ENCODE assay signal across 9 mouse cellular contexts in the genomic region with DNA sequence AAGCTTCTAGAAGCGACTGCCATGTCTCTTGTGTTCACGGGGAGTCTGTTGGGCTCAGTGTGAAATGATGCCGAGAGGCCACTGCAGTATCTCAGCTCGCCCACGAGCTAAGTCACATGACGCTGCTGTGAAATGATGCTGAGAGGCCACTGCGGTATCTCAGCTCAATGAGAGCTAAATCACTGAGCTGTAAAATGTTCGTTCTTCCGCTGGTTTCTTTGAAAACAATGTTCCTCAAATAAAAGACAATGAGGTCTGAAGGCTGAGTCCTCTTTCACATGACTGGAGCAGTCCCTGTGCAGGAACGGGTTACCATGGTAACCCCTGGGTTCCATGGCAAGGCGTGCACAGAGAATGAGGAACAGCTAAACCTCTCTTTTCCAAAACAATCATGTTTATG. TPM values are rescaled to one million over a fixed set of nuclear protein-coding genes. Genes with fewer than 3 reads are reported as not detected.
DNase-seq lines count a peak whose midpoint lies in the region; TF ChIP-seq lines count a peak whose summit lies in the region.
"Had no signal": no experiment of that assay in that cellular context is flagged by ENCODE, and none has a peak within 500 bp of the region (broad histone marks: within the 10 kb centered on the region; RNA-seq: fewer than 3 reads in every experiment).

No protein-coding gene starts in this region.

- TF ChIP-seq POLR2A in testis, adult 2 months (IDR thresholded peaks at IDR 0.05; ENCODE audit: control insufficient read depth, low read depth, low read length), result no peak

- peaks cover 4% of the 10 kb centered on the region for H3K4me1 ChIP-seq in testis, adult 2 months (ENCODE audit: control insufficient read depth, insufficient read depth, low read length)

- no peak for TF ChIP-seq CTCF in testis, adult 2 months (IDR thresholded peaks at IDR 0.05; ENCODE audit: control insufficient read depth, insufficient read depth, insufficient replicate concordance, low read depth, low read length)

- H3K36me3 ChIP-seq in testis, adult 2 months (ENCODE audit: control insufficient read depth, insufficient read depth, low read length), result no peaks in the 10 kb centered on the region

- DNase-seq in testis, postnatal 10 days (ENCODE audit: low spot score), result no peak
- DNase-seq in frontal cortex, postnatal 36 days (ENCODE audit: low spot score in 2 of 2), result peak; percentile 46 to 75
- DNase-seq in mesoderm, embryonic 11.5 days (ENCODE audit: low read depth, low spot score), result peak; percentile 84
- DNase-seq in telencephalon, adult 2 months (ENCODE audit: low read depth, low spot score), result peak; percentile 81
- no peak for DNase-seq in kidney, adult 18-20 months
- DNase-seq in spleen, postnatal 10 days (ENCODE audit: low spot score in 2 of 2), result no peak
- no peak for DNase-seq in c-Kit-positive CD71-positive TER-119-positive erythroid progenitor cells, embryonic 14.5 days (ENCODE audit: low spot score)

- no peak overlapping the region for H3K27ac ChIP-seq in testis, adult 2 months (ENCODE audit: control insufficient read depth, insufficient read depth, low read depth, low read length)
- H3K27ac ChIP-seq: liver, embryonic 14.5 days had no signal

- peak overlapping the region; percentile 71 for H3K4me3 ChIP-seq in testis, adult 2 months (ENCODE audit: control insufficient read depth, low read depth, low read length)

- no peaks in the 10 kb centered on the region for H3K27me3 ChIP-seq in testis, adult 2 months (ENCODE audit: control insufficient read depth, insufficient read depth, low read length)

RNA-seq across cellular contexts. Expression of a gene that starts 11.5 kb away (rescaled TPM):
- 0.28 and 0.29 TPM in 2 replicates for polyA plus RNA-seq in testis, adult 2 months (2012; rRNA removed)

RNA-seq across cellular contexts. Expression of a gene that starts 50.0 kb away (rescaled TPM):
- polyA plus RNA-seq in testis, adult 2 months (2012; rRNA removed), result 1.7 TPM in 2 replicates

Comparison
In these comparisons a context has a peak if more than half of its experiments do, and no peak if none do; other contexts are left out.
1. DNase-seq: peak in frontal cortex, postnatal 36 days (2 of 2), mesoderm, embryonic 11.5 days (single experiment) and telencephalon, adult 2 months (single experiment); none in testis, postnatal 10 days (single experiment), kidney, adult 18-20 months (single experiment), spleen, postnatal 10 days (0 of 2) and c-Kit-positive CD71-positive TER-119-positive erythroid progenitor cells, embryonic 14.5 days (single experiment).